Mouse (Mus musculus) heart, embryonic 16.5 days (tissue): ENCODE results near the gene Gxylt2. TPM values are rescaled to one million over a fixed set of nuclear protein-coding genes. Genes with fewer than 3 reads are reported as not detected.

Source experiments
- ATAC-seq: fragments of 200-750 bp; cut with Nextera tagmentation; replicated peaks from 2 replicates; pipeline ENCODE4 v1.8.0; 2017; ENCODE audit warnings: moderate number of reproducible peaks; ENCODE audit not compliant: insufficient read depth, low FRiP score; ENCODE audit errors: extremely low read depth
- H3K27ac ChIP-seq: fragments of 300-500 bp; sonication (generic); 2 replicates; pipeline ENCODE4 v1.5.1; 2014; ENCODE audit warnings: mild to moderate bottlenecking, low read length, control low read depth, moderate library complexity
- H3K27me3 ChIP-seq: fragments of 300-500 bp; sonication (generic); 2 replicates; pipeline ENCODE4 v1.6.1; 2014; ENCODE audit warnings: low read length, mixed read lengths; ENCODE audit not compliant: control insufficient read depth, insufficient read depth
- H3K36me3 ChIP-seq: fragments of 300-500 bp; sonication (generic); 2 replicates; pipeline ENCODE4 v1.6.1; 2014; ENCODE audit not compliant: control insufficient read depth, insufficient read depth
- H3K4me1 ChIP-seq: fragments of 300-500 bp; sonication (generic); 2 replicates; pipeline ENCODE4 v1.6.1; 2014; ENCODE audit warnings: low read length, mixed read lengths; ENCODE audit not compliant: control insufficient read depth, insufficient read depth
- H3K4me2 ChIP-seq: fragments of 300-500 bp; sonication (generic); 2 replicates; pipeline ENCODE4 v1.6.1; 2014; ENCODE audit warnings: low read depth, mild to moderate bottlenecking, control low read depth, low read length
- H3K4me3 ChIP-seq: fragments of 300-500 bp; sonication (generic); 2 replicates; pipeline ENCODE4 v1.5.1; 2014; ENCODE audit warnings: mild to moderate bottlenecking, control low read depth, low read length
- H3K9ac ChIP-seq: fragments of 300-500 bp; sonication (generic); 2 replicates; pipeline ENCODE4 v1.6.1; 2014; ENCODE audit warnings: low read length, control low read depth
- H3K9me3 ChIP-seq: fragments of 300-500 bp; sonication (generic); replicated peaks from 2 replicates; pipeline ENCODE4 v1.6.1; 2016; ENCODE audit warnings: low read length; ENCODE audit not compliant: control insufficient read depth
- whole genome bisulfite sequencing: fragments of 180-500 bp; shearing (Covaris S2); extraction: QIAGEN DNeasy Blood & Tissue Kit; methylation state at CpG from one replicate; pipeline ENCODE4 v1.1.7; 2014; 5-methylcytosine and 5-hydroxymethylcytosine counted together
- polyA plus RNA-seq: library from polyadenylated mRNA; unstranded; fragments of >200 nt; fragmentation: Nextera tagmentation; extraction: Ambion mirVana; gene quantifications from 2 replicates; pipeline ENCODE4 v1.2.1, GENCODE M21; 2015

The Gxylt2 gene
- polyA plus RNA-seq, 1 experiment from 2014 or later: 3.4 TPM

GRCm38 (mm10) chr6:100676461-100676860 is 28.1 kb upstream of the Gxylt2 start:
- Histone ChIP-seq H3K27me3 (no peaks in the 10 kb centered on the region), H3K4me1 (peaks cover 2% of the 10 kb centered on the region; the same call in 1 of the 2 replicates), H3K36me3 (no peaks in the 10 kb centered on the region), H3K4me3 (no peak overlapping the region), H3K9me3 (no peaks in the 10 kb centered on the region), H3K4me2 (no peak overlapping the region), H3K27ac (no peak overlapping the region), H3K9ac (no peak overlapping the region)
- WGBS: 87% methylated on average over 6 of the region's 7 CpGs
- no peak for ATAC-seq

GRCm38 (mm10) chr6:100678636-100679035 is 25.9 kb upstream of the Gxylt2 start:
- Histone ChIP-seq H3K27me3 (no peaks in the 10 kb centered on the region), H3K27ac (no peak overlapping the region), H3K4me3 (no peak overlapping the region), H3K4me2 (no peak overlapping the region), H3K9ac (no peak overlapping the region), H3K36me3 (no peaks in the 10 kb centered on the region), H3K9me3 (no peaks in the 10 kb centered on the region), H3K4me1 (no peaks in the 10 kb centered on the region)
- 78% methylated on average over 2 of the region's 2 CpGs for WGBS
- no peak for ATAC-seq

GRCm38 (mm10) chr6:100686341-100686740 is 18.2 kb upstream of the Gxylt2 start:
- Histone ChIP-seq H3K36me3 (no peaks in the 10 kb centered on the region), H3K27ac (no peak overlapping the region), H3K4me1 (no peaks in the 10 kb centered on the region), H3K9me3 (no peaks in the 10 kb centered on the region), H3K27me3 (no peaks in the 10 kb centered on the region), H3K4me2 (no peak overlapping the region), H3K4me3 (no peak overlapping the region), H3K9ac (no peak overlapping the region)
- no peak for ATAC-seq
- WGBS: 71% methylated on average over 2 of the region's 2 CpGs

- Histone ChIP-seq H3K36me3 (no peaks in the 10 kb centered on the region), H3K9me3 (no peaks in the 10 kb centered on the region), H3K27ac (no peak overlapping the region), H3K9ac (no peak overlapping the region), H3K4me1 (peaks cover 3% of the 10 kb centered on the region), H3K4me3 (no peak overlapping the region), H3K4me2 (no peak overlapping the region), H3K27me3 (peaks cover 11% of the 10 kb centered on the region)
- ATAC-seq: no peak
- WGBS: 83% methylated on average over 5 of the region's 5 CpGs
Measured at GRCm38 (mm10) chr6:100699986-100700385, 4.5 kb upstream of the Gxylt2 start.

GRCm38 (mm10) chr6:100700774-100701173 is 3.8 kb upstream of the Gxylt2 start:
- Histone ChIP-seq H3K36me3 (no peaks in the 10 kb centered on the region), H3K27ac (no peak overlapping the region), H3K4me3 (no peak overlapping the region), H3K4me1 (peaks cover 8% of the 10 kb centered on the region), H3K4me2 (no peak overlapping the region), H3K9ac (no peak overlapping the region), H3K27me3 (peaks cover 19% of the 10 kb centered on the region), H3K9me3 (no peaks in the 10 kb centered on the region)
- 52% methylated on average over 5 of the region's 5 CpGs for WGBS
- ATAC-seq: no peak

GRCm38 (mm10) chr6:100704197-100704573 is 349 bp upstream of the Gxylt2 start:
- Histone ChIP-seq H3K27ac (no peak overlapping the region), H3K36me3 (no peaks in the 10 kb centered on the region), H3K9ac (peak overlapping the region; percentile 79), H3K4me2 (peak overlapping the region; percentile 95), H3K9me3 (no peaks in the 10 kb centered on the region), H3K4me3 (peak overlapping the region; percentile 62), H3K4me1 (peaks cover 8% of the 10 kb centered on the region), H3K27me3 (peaks cover 25% of the 10 kb centered on the region)
- no peak for ATAC-seq
- 34% methylated on average over 8 of the region's 8 CpGs for WGBS

- Histone ChIP-seq H3K4me3 (peak overlapping the region; percentile 62), H3K4me2 (peak overlapping the region; percentile 95), H3K9me3 (no peaks in the 10 kb centered on the region), H3K36me3 (no peaks in the 10 kb centered on the region), H3K27me3 (peaks cover 25% of the 10 kb centered on the region), H3K4me1 (peaks cover 10% of the 10 kb centered on the region), H3K9ac (peak overlapping the region; percentile 79; the same call in 1 of the 2 replicates), H3K27ac (no peak overlapping the region; the same call in 1 of the 2 replicates)
- ATAC-seq: no peak
- WGBS: 2% methylated on average over 15 of the region's 15 CpGs
Measured at GRCm38 (mm10) chr6:100705366-100705811, 855 bp downstream of the Gxylt2 start.

GRCm38 (mm10) chr6:100706861-100707260 is 2.3 kb downstream of the Gxylt2 start:
- Histone ChIP-seq H3K27ac (no peak overlapping the region), H3K36me3 (no peaks in the 10 kb centered on the region), H3K27me3 (peaks cover 25% of the 10 kb centered on the region), H3K4me2 (no peak overlapping the region), H3K4me1 (peaks cover 10% of the 10 kb centered on the region), H3K4me3 (no peak overlapping the region), H3K9ac (no peak overlapping the region), H3K9me3 (no peaks in the 10 kb centered on the region)
- no peak for ATAC-seq
- 65% methylated on average over 6 of the region's 6 CpGs for WGBS

- Histone ChIP-seq H3K9ac (no peak overlapping the region), H3K27ac (no peak overlapping the region), H3K4me1 (peaks cover 10% of the 10 kb centered on the region), H3K4me2 (no peak overlapping the region), H3K9me3 (no peaks in the 10 kb centered on the region), H3K36me3 (no peaks in the 10 kb centered on the region), H3K4me3 (no peak overlapping the region), H3K27me3 (peaks cover 25% of the 10 kb centered on the region)
- 62% methylated on average over 7 of the region's 7 CpGs for WGBS
- ATAC-seq: no peak
Measured at GRCm38 (mm10) chr6:100707557-100707956, 3.0 kb downstream of the Gxylt2 start.
